Mouse (Mus musculus): ENCODE results near the gene Lrrc47.

DNA sequence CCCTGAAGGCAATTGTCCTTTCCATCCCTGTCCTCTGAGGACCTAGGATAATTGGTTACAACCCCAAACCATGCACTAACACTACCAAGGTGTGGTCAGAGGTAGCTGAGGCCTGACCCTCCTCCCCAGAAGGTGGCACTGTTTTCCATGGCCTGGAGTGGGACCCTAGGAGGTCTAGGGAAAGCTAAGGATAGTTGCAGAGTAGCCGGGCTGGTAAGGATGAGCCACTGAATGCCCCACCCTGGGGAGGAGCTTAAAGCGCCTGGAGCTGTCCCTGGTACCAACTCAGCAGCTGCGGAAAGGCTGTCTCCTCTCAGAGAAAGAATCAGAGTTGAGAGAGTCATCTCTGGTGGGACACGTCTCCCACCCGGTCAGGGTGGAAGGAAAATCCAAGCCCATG lies 59.4 kb downstream of the Lrrc47 start:
- TF ChIP-seq CTCF (IDR thresholded peaks at IDR 0.05; ENCODE audit: low read depth, low read length) (no peak), POLR2A (IDR thresholded peaks at IDR 0.05; ENCODE audit: extremely low read depth, insufficient read depth, low read length) (no peak)
